Mouse (Mus musculus) MEL-GATA-1-ER (cell line): ENCODE measurements around the gene Sfswap.
"Not testable (repeated sequence)": the region's sequence is repeated elsewhere in the genome, so short reads cannot be mapped to it uniquely, and the experiment has no call there.

Source experiments
- DNase-seq: peaks from one replicate; pipeline ENCODE4 v3.0.0-alpha.2; 2012; ENCODE audit warnings: low read depth; ENCODE audit errors: extremely low read depth

The Sfswap gene

GRCm38 (mm10) chr5:129500722-129501634 lies at the start of gene Sfswap:
Gene Sfswap, plus strand, starts transcription at chr5:129501221.
- DNase-seq, result peak; percentile 76

GRCm38 (mm10) chr5:129452561-129452960 lies 48.5 kb upstream of the Sfswap start:
- DNase-seq, result no peak

GRCm38 (mm10) chr5:129454802-129455528 lies 46.1 kb upstream of the Sfswap start:
- no peak for DNase-seq

DNA sequence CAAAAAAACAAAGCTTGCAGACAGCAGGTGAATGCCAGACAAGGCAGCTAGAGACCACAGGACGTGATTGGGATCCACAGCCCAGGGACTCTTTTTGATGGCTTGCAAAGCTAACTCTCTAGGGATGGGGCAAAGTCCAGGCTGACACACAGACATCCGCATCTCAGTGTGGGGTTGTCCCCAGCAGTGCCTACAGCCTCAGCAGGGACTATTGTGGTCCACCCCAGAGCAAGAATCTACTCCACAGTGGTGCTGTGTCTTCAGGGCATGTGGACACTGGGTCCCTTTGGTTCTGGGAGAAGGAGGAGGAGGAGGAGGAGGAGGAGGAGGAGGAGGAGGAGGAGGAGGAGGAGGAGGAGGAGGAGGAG lies 45.5 kb upstream of the Sfswap start:
- DNase-seq, result no peak

GRCm38 (mm10) chr5:129456579-129457140 lies 44.4 kb upstream of the Sfswap start:
- no peak for DNase-seq

- no peak for DNase-seq
Measured at GRCm38 (mm10) chr5:129458109-129458508, 42.9 kb upstream of the Sfswap start.

- no peak for DNase-seq
Measured at GRCm38 (mm10) chr5:129458541-129458940, 42.5 kb upstream of the Sfswap start.

DNA sequence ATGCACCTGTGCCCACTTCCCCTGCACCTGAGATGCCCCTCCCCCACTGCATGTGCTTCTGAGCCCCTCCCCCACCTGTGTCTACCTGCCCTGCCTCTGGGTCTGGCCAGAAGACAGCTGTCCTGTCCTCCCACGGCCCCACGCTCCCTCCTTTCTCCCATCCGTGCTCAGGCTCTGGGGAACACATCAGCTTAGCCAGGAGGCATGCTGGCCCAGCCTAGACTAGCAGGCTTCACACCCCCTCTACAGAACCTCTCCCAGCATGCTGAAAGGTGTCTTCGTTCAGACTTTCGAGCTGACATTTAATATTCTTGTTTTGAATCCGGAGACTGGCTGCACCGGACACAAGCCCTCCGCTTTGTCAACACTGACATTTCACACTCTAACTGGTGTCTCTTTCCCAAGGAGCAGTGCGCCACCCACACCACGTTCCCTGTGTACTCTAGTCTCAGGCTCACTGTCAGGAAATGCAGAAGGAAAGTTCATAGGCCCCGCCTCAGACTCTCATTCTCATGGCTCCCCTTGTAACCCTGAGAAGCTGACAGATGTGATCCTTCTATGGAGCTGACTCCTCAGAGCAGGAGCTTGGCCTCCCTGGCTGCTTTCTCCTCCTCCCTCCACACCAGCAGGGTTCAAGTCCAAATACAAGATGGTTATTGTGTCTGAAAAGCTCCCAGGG lies 40.1 kb upstream of the Sfswap start:
- no peak for DNase-seq

DNA sequence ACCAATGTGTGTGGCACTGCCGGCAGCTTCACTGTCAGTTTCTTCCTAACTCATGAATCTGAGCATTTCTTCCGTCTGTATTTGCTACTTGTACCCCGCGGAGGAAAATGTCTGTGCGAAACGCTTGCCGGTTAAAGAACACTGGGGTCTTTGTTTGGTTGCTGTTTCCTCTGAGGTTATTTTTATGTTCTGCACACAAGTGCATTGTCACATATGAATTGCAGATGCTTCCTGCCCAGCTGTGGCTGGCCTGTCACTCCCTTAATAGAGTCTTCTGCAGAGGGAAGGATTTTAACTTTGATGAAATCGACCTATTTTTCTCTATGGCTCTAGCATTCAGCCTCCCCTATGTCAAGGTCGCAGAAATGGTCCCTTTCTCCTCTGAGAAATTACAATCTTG lies 37.4 kb upstream of the Sfswap start:
- DNase-seq, result not testable (repeated sequence)

GRCm38 (mm10) chr5:129465788-129466187 lies 35.2 kb upstream of the Sfswap start:
- no peak for DNase-seq

DNA sequence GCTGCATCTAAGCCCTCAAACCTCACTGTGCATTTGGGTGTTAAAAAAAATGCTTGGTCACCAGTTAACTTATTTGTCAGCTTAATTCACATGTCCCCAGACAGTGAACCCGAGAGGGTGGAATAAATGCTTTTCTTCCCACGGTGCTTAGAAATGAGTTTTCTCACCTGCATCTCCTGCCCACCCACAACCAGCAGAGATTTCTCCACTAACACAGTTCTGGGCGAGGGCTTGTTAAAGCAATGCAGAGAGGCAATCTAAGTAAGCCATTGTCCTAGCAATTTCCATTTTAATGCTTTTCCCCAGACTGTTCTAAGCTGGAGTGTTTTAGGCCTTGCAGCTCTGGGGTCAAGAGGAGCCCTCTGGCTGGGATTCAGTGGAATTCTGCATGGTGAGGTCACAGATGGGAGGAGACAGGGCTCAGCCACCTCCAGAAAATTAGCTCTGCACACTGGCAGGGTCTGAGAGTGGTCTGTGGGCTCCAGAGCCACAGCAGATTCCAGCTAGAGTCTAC lies 25.4 kb upstream of the Sfswap start:
- DNase-seq, result no peak

DNA sequence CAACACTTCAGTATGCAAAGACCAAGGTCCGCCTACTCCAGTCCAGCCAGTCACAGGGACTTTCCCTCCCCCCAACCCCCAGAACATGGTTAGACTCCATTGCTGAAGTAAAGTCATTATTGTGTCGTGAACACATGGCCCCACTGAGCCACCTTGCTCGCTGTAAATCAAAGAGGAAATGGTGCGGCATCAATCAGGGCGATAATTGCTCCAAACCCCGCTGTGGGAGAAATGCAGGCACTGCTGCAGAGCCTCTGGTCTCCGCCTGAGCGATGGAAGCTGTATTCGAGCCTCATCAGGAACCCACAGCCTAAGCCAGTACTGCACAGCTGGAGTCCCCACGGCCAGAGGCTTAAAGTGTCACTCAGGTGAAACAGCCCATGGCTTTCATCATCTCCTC lies 11.1 kb upstream of the Sfswap start:
- DNase-seq, result no peak

- DNase-seq, result no peak
Measured at GRCm38 (mm10) chr5:129501671-129502070, 650 bp downstream of the Sfswap start.

- DNase-seq, result no peak
Measured at GRCm38 (mm10) chr5:129506886-129507285, 5.9 kb downstream of the Sfswap start.

DNA sequence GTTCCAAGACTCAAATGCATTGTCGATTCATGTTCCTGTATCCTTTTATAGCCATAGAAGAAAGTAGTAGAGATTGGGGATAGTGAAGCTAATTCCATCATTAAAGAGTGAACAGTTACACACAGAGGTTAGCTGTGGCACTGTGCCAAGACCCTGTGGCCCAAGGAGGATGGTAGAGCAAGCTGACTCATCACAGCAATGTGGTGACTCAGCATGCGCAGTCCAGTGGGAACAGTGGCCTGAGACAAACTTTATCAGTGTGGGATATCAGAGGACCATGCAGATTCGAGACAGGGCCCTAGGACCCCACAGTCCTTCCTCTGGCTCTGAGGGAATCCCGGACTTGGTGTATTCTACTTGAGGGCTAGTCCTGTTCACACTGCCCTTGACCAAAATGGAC lies 17.2 kb downstream of the Sfswap start:
- peak; percentile 32 for DNase-seq

- DNase-seq, result no peak
Measured at GRCm38 (mm10) chr5:129518786-129519185, 17.8 kb downstream of the Sfswap start.

- DNase-seq, result no peak
Measured at GRCm38 (mm10) chr5:129519591-129519990, 18.6 kb downstream of the Sfswap start.

- DNase-seq, result no peak
Measured at GRCm38 (mm10) chr5:129521501-129521900, 20.5 kb downstream of the Sfswap start.

DNA sequence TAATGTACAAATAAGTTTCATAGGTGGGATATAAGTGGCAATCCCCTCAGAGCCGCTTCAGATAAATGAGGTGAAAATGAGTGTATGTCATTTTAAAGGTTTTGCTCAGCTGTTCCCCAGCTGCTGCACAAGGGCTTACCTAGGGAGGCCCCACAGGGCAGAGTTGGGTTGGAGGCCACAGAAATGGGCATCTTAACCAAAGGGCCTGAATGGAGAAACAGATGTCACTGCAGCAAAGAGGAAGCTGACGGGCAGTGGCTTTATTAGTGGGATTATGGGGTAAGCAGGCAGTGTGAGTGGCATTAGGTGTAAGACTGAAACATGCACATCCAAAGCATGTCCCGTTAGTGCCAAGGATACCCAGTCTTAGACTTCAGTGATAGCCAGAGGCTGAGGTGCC lies 20.9 kb downstream of the Sfswap start:
- no peak for DNase-seq

DNA sequence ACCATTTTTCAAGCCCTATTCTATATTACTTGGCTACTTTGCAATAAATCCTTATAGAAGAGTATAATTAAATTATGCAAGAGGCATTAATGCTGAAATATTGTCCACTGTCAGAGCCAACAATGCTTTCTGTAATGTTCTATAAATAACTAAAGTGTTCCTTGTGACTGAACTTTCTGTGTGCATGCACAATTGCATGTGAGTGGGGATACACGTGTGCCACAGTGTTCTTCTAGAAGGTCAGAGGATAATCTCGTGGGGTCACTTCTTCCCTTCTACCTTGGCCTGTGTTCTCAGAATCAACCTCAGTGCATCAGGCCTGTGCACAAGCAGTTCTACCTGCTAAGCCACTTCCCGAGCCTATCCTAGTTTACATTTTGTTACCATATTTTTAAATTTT lies 22.1 kb downstream of the Sfswap start:
- DNase-seq, result no peak

GRCm38 (mm10) chr5:129524751-129525150 lies 23.7 kb downstream of the Sfswap start:
- no peak for DNase-seq
